Mouse (Mus musculus) erythroblast, embryonic 14.5 days (primary cell): ENCODE measurements around the gene Siglecg. TPM values are rescaled to one million over a fixed set of nuclear protein-coding genes. Genes with fewer than 3 reads are reported as not detected.
A peak's percentile ranks its signal among the peaks of the same experiment; 100 is the strongest.

Experiments
- H3K27me3 ChIP-seq: 2 replicates; pipeline ENCODE4 v1.6.1; 2012; ENCODE audit warnings: inconsistent platforms; ENCODE audit not compliant: control insufficient read depth
- H3K36me3 ChIP-seq: 2 replicates; pipeline ENCODE4 v1.6.1; 2012; ENCODE audit warnings: mild to moderate bottlenecking, inconsistent platforms; ENCODE audit not compliant: control insufficient read depth
- H3K4me1 ChIP-seq: 2 replicates; pipeline ENCODE4 v1.6.1; 2012; ENCODE audit warnings: inconsistent platforms; ENCODE audit not compliant: control insufficient read depth
- H3K4me3 ChIP-seq: replicated peaks from 2 replicates; pipeline ENCODE3; 2012; ENCODE audit warnings: moderate library complexity, mild to moderate bottlenecking, inconsistent platforms
- H3K9me3 ChIP-seq: 2 replicates; pipeline ENCODE4 v1.6.1; 2012; ENCODE audit warnings: low read length, inconsistent platforms, mixed read lengths; ENCODE audit not compliant: control insufficient read depth
- GATA1 ChIP-seq: IDR thresholded peaks from 2 replicates; pipeline ENCODE4 v1.6.1; 2012; ENCODE audit warnings: low read length, inconsistent platforms, mixed read lengths
- TAL1 ChIP-seq: IDR thresholded peaks from 3 replicates; pipeline ENCODE4 v1.6.1; 2012; ENCODE audit warnings: low read length, inconsistent platforms, mixed read lengths
- polyA plus RNA-seq: library from polyadenylated mRNA; stranded (reverse); fragments of >175 nt; gene quantifications from 2 replicates; pipeline ENCODE4 v1.2.3, GENCODE M21; 2012

The Siglecg gene
- polyA plus RNA-seq, 1 experiment = not detected

DNA sequence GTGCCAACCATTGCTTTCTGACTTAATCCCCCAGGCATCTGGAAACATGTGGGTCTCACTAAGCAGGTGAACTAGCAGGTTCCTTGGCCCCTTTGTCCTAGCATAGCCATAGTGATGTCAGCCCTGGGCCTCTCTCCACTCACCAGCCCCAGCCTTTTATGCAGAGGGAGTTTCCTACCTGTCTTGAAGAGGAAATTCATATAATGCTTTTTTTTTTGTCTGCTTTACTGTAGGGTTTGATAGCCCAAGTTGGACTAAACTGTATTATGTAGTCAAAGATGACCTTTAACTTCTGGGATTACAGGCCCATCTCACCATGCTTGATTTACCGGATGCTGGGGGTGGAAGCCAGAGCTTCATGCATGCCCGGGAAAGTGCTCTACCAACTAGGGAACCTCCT, 41.8 kb downstream of the Siglecg start:
- TF ChIP-seq TAL1 = no peak

GRCm38 (mm10) chr7:43451726-43452125, 43.7 kb downstream of the Siglecg start:
- Histone ChIP-seq H3K9me3 (no peaks in the 10 kb centered on the region), H3K36me3 (peaks cover 55% of the 10 kb centered on the region), H3K4me3 (no peak overlapping the region), H3K27me3 (no peaks in the 10 kb centered on the region), H3K4me1 (peaks cover 16% of the 10 kb centered on the region)
- TF ChIP-seq TAL1 (no peak), GATA1 (no peak)

More for the DNA sequence above, 41.8 kb downstream of the Siglecg start:
- Histone ChIP-seq H3K36me3 (peaks cover 38% of the 10 kb centered on the region), H3K4me1 (peaks cover 30% of the 10 kb centered on the region), H3K9me3 (no peaks in the 10 kb centered on the region), H3K4me3 (no peak overlapping the region), H3K27me3 (no peaks in the 10 kb centered on the region)

DNA sequence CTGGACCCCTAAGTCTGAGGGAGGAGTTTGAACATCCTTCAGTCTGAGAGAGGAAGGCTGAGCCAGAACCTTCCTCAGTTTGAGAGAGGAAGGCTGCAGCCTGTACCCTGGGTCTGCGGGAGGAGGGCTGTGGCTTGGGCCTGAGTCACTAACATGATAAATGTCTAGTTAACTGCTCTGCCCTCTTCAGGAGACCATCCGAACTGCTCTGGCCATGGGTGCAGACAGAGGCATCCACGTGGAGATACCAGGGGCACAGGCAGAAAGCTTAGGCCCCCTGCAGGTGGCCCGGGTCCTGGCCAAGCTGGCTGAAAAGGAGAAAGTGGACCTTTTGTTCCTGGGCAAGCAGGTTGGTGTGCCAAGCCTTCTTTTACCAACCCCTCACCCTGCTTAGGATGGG, 44.6 kb downstream of the Siglecg start:
- Histone ChIP-seq H3K9me3 (no peaks in the 10 kb centered on the region), H3K27me3 (no peaks in the 10 kb centered on the region), H3K4me3 (no peak overlapping the region), H3K36me3 (peaks cover 64% of the 10 kb centered on the region), H3K4me1 (peaks cover 16% of the 10 kb centered on the region)
- no peak for TF ChIP-seq GATA1
- no peak for TF ChIP-seq TAL1

DNA sequence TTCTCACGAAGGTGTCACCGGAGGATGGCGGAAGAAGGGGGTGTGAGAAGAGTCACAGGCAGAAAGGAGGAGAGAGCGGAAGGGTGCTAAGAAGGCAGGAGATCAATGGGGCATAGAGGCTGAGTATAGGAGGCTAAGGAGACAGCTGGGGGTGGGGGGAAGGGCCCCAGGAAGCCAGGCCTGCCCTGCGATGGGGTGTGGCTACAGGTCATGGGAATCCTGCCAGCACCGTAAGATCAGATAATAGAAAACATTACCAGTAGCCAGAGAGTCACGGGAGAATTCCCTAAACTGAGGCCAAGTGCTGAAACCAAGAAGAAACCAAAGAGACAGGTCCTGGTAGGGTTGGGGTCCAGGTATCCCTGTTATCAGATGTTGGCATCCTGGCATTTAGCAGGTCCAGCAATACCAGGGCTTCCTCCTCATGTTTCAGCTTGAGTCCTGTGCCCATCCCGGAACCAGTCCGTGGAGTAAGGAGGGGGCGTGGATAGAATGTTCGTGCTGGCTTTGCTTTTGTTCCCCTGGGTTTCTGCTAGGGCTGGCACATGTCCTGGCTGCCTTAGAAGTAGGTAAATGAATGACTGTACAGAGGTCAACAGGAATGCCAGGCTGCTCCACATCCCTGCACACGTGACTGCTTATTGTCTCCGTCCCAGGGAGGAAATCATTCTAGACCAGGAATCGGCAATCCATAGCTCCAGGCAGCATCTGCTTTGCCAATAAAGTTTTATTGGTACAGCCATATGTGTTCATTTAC, 45.8 kb downstream of the Siglecg start:
- Histone ChIP-seq H3K4me3 (no peak overlapping the region), H3K4me1 (peaks cover 14% of the 10 kb centered on the region), H3K27me3 (no peaks in the 10 kb centered on the region), H3K9me3 (no peaks in the 10 kb centered on the region), H3K36me3 (peaks cover 64% of the 10 kb centered on the region)
- TF ChIP-seq GATA1 (no peak), TAL1 (no peak)

GRCm38 (mm10) chr7:43454371-43454770, 46.4 kb downstream of the Siglecg start:
- Histone ChIP-seq H3K4me1 (peaks cover 9% of the 10 kb centered on the region), H3K4me3 (no peak overlapping the region), H3K27me3 (no peaks in the 10 kb centered on the region), H3K36me3 (peaks cover 64% of the 10 kb centered on the region), H3K9me3 (no peaks in the 10 kb centered on the region)
- TF ChIP-seq TAL1 = no peak

DNA sequence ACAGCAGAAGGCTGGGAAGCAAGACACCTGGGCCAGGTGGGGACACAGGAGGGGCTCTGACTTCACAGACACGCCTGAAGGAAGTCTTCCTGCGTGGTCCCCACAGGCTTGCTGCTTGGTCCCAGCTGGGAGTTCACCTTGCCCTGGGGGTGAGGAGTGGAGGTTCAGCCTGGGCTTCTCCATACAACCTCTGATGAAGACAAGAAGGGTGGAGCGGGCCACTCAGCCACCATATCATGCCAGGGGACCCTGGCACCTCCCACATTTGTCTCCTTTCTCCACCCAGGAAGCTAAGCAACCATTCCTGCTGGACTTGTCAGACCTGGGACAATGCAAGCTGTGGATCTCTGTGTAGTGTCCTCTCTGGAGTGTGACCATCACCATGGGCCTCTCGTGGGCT, 54.8 kb downstream of the Siglecg start, which contains the start of gene Vsig10l:
Gene Vsig10l (plus strand): TSS at position 301 of the 400 bp plus-strand sequence.
- TF ChIP-seq TAL1 (no peak), GATA1 (no peak)
- Histone ChIP-seq H3K4me3 (no peak within 1 kb of the TSS), H3K36me3 (no peaks in the 10 kb centered on the region), H3K4me1 (peaks cover 23% of the 10 kb centered on the region), H3K27me3 (peaks cover 17% of the 10 kb centered on the region), H3K9me3 (no peaks in the 10 kb centered on the region)

GRCm38 (mm10) chr7:43463976-43464375, 56.0 kb downstream of the Siglecg start:
- Histone ChIP-seq H3K4me1 (peaks cover 23% of the 10 kb centered on the region), H3K9me3 (no peaks in the 10 kb centered on the region), H3K36me3 (no peaks in the 10 kb centered on the region), H3K27me3 (peaks cover 17% of the 10 kb centered on the region), H3K4me3 (no peak overlapping the region)
- TF ChIP-seq TAL1 (no peak), GATA1 (no peak)

DNA sequence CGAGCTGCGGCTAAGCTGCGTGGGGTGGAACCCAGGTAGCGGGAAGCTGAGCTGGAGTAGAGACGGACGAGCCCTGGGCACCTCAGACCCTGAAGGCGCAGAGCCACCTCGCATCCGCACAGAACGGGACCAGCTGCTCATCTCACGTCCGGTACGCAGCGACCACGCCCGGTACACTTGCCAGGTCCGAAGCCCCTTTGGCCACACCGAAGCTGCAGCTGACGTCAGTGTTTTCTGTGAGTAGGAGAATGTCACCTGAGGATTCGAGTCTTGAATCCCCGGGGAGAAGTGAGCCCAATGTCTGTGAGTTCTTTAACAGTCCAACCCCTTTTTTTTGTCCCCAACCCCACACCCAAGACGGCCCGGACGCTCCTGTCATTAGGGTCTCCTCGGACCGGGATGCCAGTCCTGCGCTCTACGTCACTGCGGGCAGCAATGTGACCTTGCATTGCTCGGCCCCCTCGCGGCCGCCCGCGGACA, 56.9 kb downstream of the Siglecg start:
- H3K9me3 ChIP-seq = no peaks in the 10 kb centered on the region
- peaks cover 17% of the 10 kb centered on the region for H3K27me3 ChIP-seq
- no peaks in the 10 kb centered on the region for H3K36me3 ChIP-seq
- TF ChIP-seq TAL1 = no peak
- TF ChIP-seq GATA1 = no peak
- H3K4me1 ChIP-seq = peaks cover 23% of the 10 kb centered on the region
- H3K4me3 ChIP-seq = peak overlapping the region; percentile 62

GRCm38 (mm10) chr7:43465344-43466098, 57.5 kb downstream of the Siglecg start:
- no peaks in the 10 kb centered on the region for H3K9me3 ChIP-seq
- H3K36me3 ChIP-seq = no peaks in the 10 kb centered on the region
- TF ChIP-seq TAL1 = no peak
- no peak for TF ChIP-seq GATA1
- H3K4me3 ChIP-seq = peak overlapping the region; percentile 62
- H3K27me3 ChIP-seq = peaks cover 17% of the 10 kb centered on the region
- H3K4me1 ChIP-seq = peaks cover 23% of the 10 kb centered on the region
